Mouse (Mus musculus) adipose tissue, adult 10 weeks (tissue): ENCODE data around the gene Invs. TPM values are rescaled to one million over a fixed set of nuclear protein-coding genes. Genes with fewer than 3 reads are reported as not detected.

Experiments
- polyA plus RNA-seq: library from polyadenylated mRNA; stranded (reverse); fragments of 350-450 nt; fragmentation: Illumina TruSeq; extraction: RNeasy Lipid Tissue Mini Kit (QIAGEN cat#74804); gene quantifications from one replicate; pipeline ENCODE4 v1.2.3, GENCODE M21; 2014; ENCODE audit warnings: low read depth, low replicate concordance

Gene Invs
- 6.0 TPM for polyA plus RNA-seq

DNA sequence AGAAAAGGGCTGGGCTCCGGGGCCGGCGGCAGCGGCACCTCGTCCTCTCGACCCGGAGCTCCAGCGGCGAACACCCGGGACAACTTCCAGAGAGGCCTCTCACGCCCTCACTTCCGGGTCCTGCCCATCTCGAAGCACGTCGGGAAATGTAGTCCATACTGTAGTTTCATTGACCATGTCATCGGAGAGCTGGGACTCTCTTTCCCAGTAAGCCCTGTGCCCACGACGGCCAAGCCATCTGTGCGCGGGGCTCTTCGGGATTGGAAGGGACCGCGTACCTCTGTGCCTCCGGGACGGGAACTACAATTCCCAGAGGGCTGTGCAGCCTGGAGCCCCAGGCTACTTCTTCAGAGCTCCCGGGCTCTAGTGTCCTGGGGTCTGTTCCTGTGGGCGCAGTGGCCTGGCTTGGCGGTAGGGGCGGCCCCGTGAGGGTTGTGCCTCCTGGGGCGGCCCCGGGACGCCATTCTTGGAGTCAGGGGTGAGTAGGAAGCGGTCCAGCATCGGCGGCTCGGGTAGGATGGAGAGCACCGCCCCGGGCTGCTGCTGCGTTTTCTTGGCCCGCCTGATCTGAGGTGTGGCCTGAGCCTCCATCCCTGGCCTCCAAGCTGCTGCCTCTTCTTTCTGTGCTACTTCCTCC lies at the start of gene Invs, which contains the start of gene Erp44:
Gene Invs (plus strand): TSS at position 263 of the 637 bp plus-strand sequence.
Gene Erp44 (minus strand): TSS at position 61 of the 637 bp plus-strand sequence.

GRCm38 (mm10) chr4:48472792-48473650 lies 193.5 kb downstream of the Invs start, which contains the start of gene Tex10:
Gene Tex10, minus strand, starts transcription at chr4:48473459.

Other genes starting within 250 kb of the Invs start
- gene Nr4a3, start 234.6 kb upstream of the Invs start, polyA plus RNA-seq: 0.63 TPM
- gene Stx17, start 154.8 kb upstream of the Invs start, polyA plus RNA-seq: 22.8 TPM
- gene Erp44, start 202 bp upstream of the Invs start, polyA plus RNA-seq: 73.0 TPM
- 18.7 TPM for gene Tex10, start 193.7 kb downstream of the Invs start, polyA plus RNA-seq